Mouse (Mus musculus) MEL (cell line): Measurements from ENCODE around the gene Farp2. TPM values are rescaled to one million over a fixed set of nuclear protein-coding genes. Genes with fewer than 3 reads are reported as not detected.

Source experiments
- DNase-seq: peaks from one replicate; pipeline ENCODE4 v3.0.0; 2011; ENCODE audit warnings: low read depth, low spot score
- H3K27ac ChIP-seq: 2 replicates; pipeline ENCODE4 v1.5.1; 2012; ENCODE audit warnings: low read depth, mild to moderate bottlenecking, control low read depth, low read length, moderate library complexity; ENCODE audit not compliant: control insufficient read depth
- H3K27me3 ChIP-seq, 2 experiments: fragments of 150-350 bp in 1 of 2; sonication (generic) in 1 of 2; 2 replicates each; pipeline ENCODE4 v1.6.1; 2012; ENCODE audit warnings: low read length in 2 of 2, mild to moderate bottlenecking in 2 of 2, improper control_type of control experiment in 1 of 2, moderate library complexity in 1 of 2; ENCODE audit not compliant: insufficient read depth in 2 of 2, control insufficient read depth in 1 of 2
- H3K36me3 ChIP-seq, 2 experiments: 2 replicates each; pipeline ENCODE4 v1.6.1; 2012 to 2014; ENCODE audit warnings: low read length in 2 of 2, improper control_type of control experiment in 1 of 2, inconsistent platforms in 1 of 2, mild to moderate bottlenecking in 1 of 2; ENCODE audit not compliant: insufficient read depth in 2 of 2, control insufficient read depth in 1 of 2
- H3K4me1 ChIP-seq, 2 experiments: fragments of 150-350 bp in 1 of 2; sonication (generic) in 1 of 2; 2 replicates each; pipeline ENCODE4 v1.6.1; 2012; ENCODE audit warnings: low read length in 2 of 2, improper control_type of control experiment in 1 of 2, mild to moderate bottlenecking in 1 of 2; ENCODE audit not compliant: insufficient read depth in 2 of 2, control insufficient read depth in 1 of 2
- H3K4me3 ChIP-seq, 2 experiments: fragments of 150-350 bp in 1 of 2; sonication (generic) in 1 of 2; 2 replicates each; pipeline ENCODE4 v1.5.1; 2012; ENCODE audit warnings: low read depth in 2 of 2, low read length in 2 of 2, mild to moderate bottlenecking in 2 of 2, moderate library complexity in 2 of 2, control low read depth in 1 of 2, improper control_type of control experiment in 1 of 2; ENCODE audit not compliant: control insufficient read depth in 1 of 2, insufficient read depth in 1 of 2
- H3K79me2 ChIP-seq: 2 replicates; pipeline ENCODE4 v1.6.1; 2012; ENCODE audit warnings: mild to moderate bottlenecking, low read length, moderate library complexity; ENCODE audit not compliant: control insufficient read depth, poor library complexity, insufficient read depth
- H3K9ac ChIP-seq: 2 replicates; pipeline ENCODE4 v1.6.1; 2012; ENCODE audit warnings: low read depth, mild to moderate bottlenecking, control low read depth, low read length, moderate library complexity; ENCODE audit not compliant: control insufficient read depth, poor library complexity, severe bottlenecking
- H3K9me3 ChIP-seq: fragments of 150-350 bp; sonication (generic); replicated peaks from 2 replicates; pipeline ENCODE4 v1.6.1; 2012; ENCODE audit warnings: mild to moderate bottlenecking, low read length, improper control_type of control experiment, moderate library complexity; ENCODE audit not compliant: insufficient read depth
- CHD1 ChIP-seq: IDR thresholded peaks from 2 replicates; pipeline ENCODE4 v1.6.1; 2012; ENCODE audit warnings: low read depth, mild to moderate bottlenecking, inconsistent platforms, low read length, improper control_type of control experiment
- CHD2 ChIP-seq: IDR thresholded peaks from 2 replicates; pipeline ENCODE4 v1.6.1; 2011; ENCODE audit warnings: low read length, improper control_type of control experiment
- CTCF ChIP-seq, 3 experiments: IDR thresholded peaks in 2 of 3; conservative IDR thresholded peaks in 1 of 3; 2 replicates each; pipeline ENCODE4 v1.5.1; 2011 to 2012; ENCODE audit warnings: low read length in 3 of 3, low read depth in 2 of 3, mild to moderate bottlenecking in 2 of 3, improper control_type of control experiment in 1 of 3, inconsistent platforms in 1 of 3, mixed read lengths in 1 of 3, moderate library complexity in 1 of 3; ENCODE audit not compliant: control insufficient read depth in 1 of 3, insufficient read depth in 1 of 3, poor library complexity in 1 of 3, severe bottlenecking in 1 of 3
- E2F4 ChIP-seq: IDR thresholded peaks from 2 replicates; pipeline ENCODE4 v1.6.1; 2011; ENCODE audit warnings: low read depth, low read length, improper control_type of control experiment, borderline replicate concordance
- ELF1 ChIP-seq: IDR thresholded peaks from 2 replicates; pipeline ENCODE4 v1.6.1; 2014; ENCODE audit warnings: low read depth, mild to moderate bottlenecking, inconsistent platforms, low read length, improper control_type of control experiment, moderate library complexity
- EP300 ChIP-seq, 2 experiments: IDR thresholded peaks; 2 replicates each; pipeline ENCODE4 v1.6.1; 2011; ENCODE audit warnings: improper control_type of control experiment in 2 of 2, low read length in 2 of 2, low read depth in 1 of 2, mild to moderate bottlenecking in 1 of 2
- HCFC1 ChIP-seq: IDR thresholded peaks from 2 replicates; pipeline ENCODE4 v1.6.1; 2012; ENCODE audit warnings: low read depth, mild to moderate bottlenecking, inconsistent platforms, low read length, improper control_type of control experiment, moderate library complexity
- JUND ChIP-seq: IDR thresholded peaks from 2 replicates; pipeline ENCODE4 v1.6.1; 2011; ENCODE audit warnings: low read depth, mild to moderate bottlenecking, improper control_type of control experiment, low read length
- KAT2A ChIP-seq: conservative IDR thresholded peaks from 2 replicates; pipeline ENCODE4 v1.6.1; 2012; ENCODE audit warnings: low read depth, low read length, improper control_type of control experiment, inconsistent platforms
- MAFK ChIP-seq: IDR thresholded peaks from 2 replicates; pipeline ENCODE4 v1.6.1; 2011; ENCODE audit warnings: low read depth, mild to moderate bottlenecking, low read length, improper control_type of control experiment, borderline replicate concordance
- MAX ChIP-seq: IDR thresholded peaks from 2 replicates; pipeline ENCODE4 v1.6.1; 2011; ENCODE audit warnings: low read length, improper control_type of control experiment
- MYB ChIP-seq: IDR thresholded peaks from 2 replicates; pipeline ENCODE4 v1.6.1; 2011; ENCODE audit warnings: mild to moderate bottlenecking, low read depth, low read length, improper control_type of control experiment
- MYC ChIP-seq: IDR thresholded peaks from 2 replicates; pipeline ENCODE4 v1.6.1; 2011; ENCODE audit warnings: low read depth, mild to moderate bottlenecking, low read length, improper control_type of control experiment, moderate library complexity
- NELFE ChIP-seq: IDR thresholded peaks from 2 replicates; pipeline ENCODE4 v1.6.1; 2011; ENCODE audit warnings: low read depth, low read length, improper control_type of control experiment
- NRF1 ChIP-seq: IDR thresholded peaks from 2 replicates; pipeline ENCODE4 v1.6.1; 2014; ENCODE audit warnings: low read depth, mild to moderate bottlenecking, inconsistent platforms, low read length, improper control_type of control experiment, moderate library complexity; ENCODE audit not compliant: poor library complexity, insufficient read depth, severe bottlenecking
- POLR2A ChIP-seq, 2 experiments: IDR thresholded peaks; 2 replicates each; pipeline ENCODE4 v1.6.1; 2011 to 2012; ENCODE audit warnings: low read length in 2 of 2, mild to moderate bottlenecking in 2 of 2, control low read depth in 1 of 2, improper control_type of control experiment in 1 of 2, low read depth in 1 of 2, moderate library complexity in 1 of 2; ENCODE audit not compliant: control insufficient read depth in 1 of 2, insufficient read depth in 1 of 2, poor library complexity in 1 of 2
- POLR2AphosphoS2 ChIP-seq: IDR thresholded peaks from 2 replicates; pipeline ENCODE4 v1.6.1; 2011; ENCODE audit warnings: low read length, improper control_type of control experiment
- POLR2AphosphoS5 ChIP-seq: IDR thresholded peaks from 2 replicates; pipeline ENCODE4 v1.6.1; 2012; ENCODE audit warnings: low read depth, borderline replicate concordance, mild to moderate bottlenecking, inconsistent platforms, low read length, moderate library complexity, mixed read lengths
- RAD21 ChIP-seq: IDR thresholded peaks from 2 replicates; pipeline ENCODE4 v1.6.1; 2011; ENCODE audit warnings: mild to moderate bottlenecking, low read depth, low read length, improper control_type of control experiment
- RCOR1 ChIP-seq: IDR thresholded peaks from 2 replicates; pipeline ENCODE4 v1.6.1; 2012; ENCODE audit warnings: low read depth, mild to moderate bottlenecking, inconsistent platforms, low read length, improper control_type of control experiment
- SIN3A ChIP-seq: IDR thresholded peaks from 2 replicates; pipeline ENCODE4 v1.6.1; 2012; ENCODE audit warnings: low read length, improper control_type of control experiment, inconsistent platforms
- SMC3 ChIP-seq: IDR thresholded peaks from 2 replicates; pipeline ENCODE4 v1.6.1; 2011; ENCODE audit warnings: low read depth, low read length, improper control_type of control experiment
- TAL1 ChIP-seq: IDR thresholded peaks from 2 replicates; pipeline ENCODE4 v1.6.1; 2012; ENCODE audit warnings: mild to moderate bottlenecking, inconsistent platforms, low read length, moderate library complexity, mixed read lengths
- TBP ChIP-seq: IDR thresholded peaks from 2 replicates; pipeline ENCODE4 v1.8.0; 2011; ENCODE audit warnings: low read depth, low read length, improper control_type of control experiment
- USF2 ChIP-seq, 2 experiments: IDR thresholded peaks; 2 replicates each; pipeline ENCODE4 v1.6.1; 2011 to 2012; ENCODE audit warnings: improper control_type of control experiment in 2 of 2, low read length in 2 of 2, borderline replicate concordance in 1 of 2, inconsistent platforms in 1 of 2, low read depth in 1 of 2, mild to moderate bottlenecking in 1 of 2; ENCODE audit not compliant: insufficient read depth in 1 of 2
- ZC3H11A ChIP-seq: IDR thresholded peaks from 2 replicates; pipeline ENCODE4 v1.6.1; 2012; ENCODE audit warnings: low read depth, mild to moderate bottlenecking, inconsistent platforms, low read length, improper control_type of control experiment
- ZMIZ1 ChIP-seq: IDR thresholded peaks from 2 replicates; pipeline ENCODE4 v1.6.1; 2012; ENCODE audit warnings: low read depth, mild to moderate bottlenecking, inconsistent platforms, low read length, improper control_type of control experiment, moderate library complexity
- polyA plus RNA-seq, 2 experiments: library from polyadenylated mRNA; stranded (reverse) in 1 of 2; unstranded in 1 of 2; fragments of >175 nt in 1 of 2; fragments of >200 nt in 1 of 2; gene quantifications; 2 replicates each; pipeline versions ENCODE4 v1.2.1 to v1.2.4; 2012; ENCODE audit warnings: low replicate concordance in 2 of 2, low read depth in 1 of 2; ENCODE audit not compliant: insufficient read length in 2 of 2, insufficient read depth in 1 of 2, missing spikeins in 1 of 2
- total RNA-seq: library from RNA; depleted of rRNA; stranded (reverse); fragments of 300-350 nt; gene quantifications from 2 replicates; pipeline ENCODE4 v1.2.3, GENCODE M21; 2012

Farp2 gene
- total and polyA plus RNA-seq, 3 experiments = 9.7 to 12.0 TPM; not detected in 1

- 0 out of 4 replicates have a peak, but pooled peaks of 1 of the 2 experiments have one; percentile 18 for TF ChIP-seq USF2 (IDR thresholded peaks at IDR 0.05; ENCODE audit: borderline replicate concordance in 1 of 2, insufficient read depth in 1 of 2, low read depth in 1 of 2, low read length in 2 of 2)
- 0 out of 2 replicates have a peak, but pooled peaks have one; percentile 33 for TF ChIP-seq ZMIZ1
- peak; percentile 99 for TF ChIP-seq TBP
- peak; percentile 98 for TF ChIP-seq MAFK
- no peak for TF ChIP-seq JUND
- no peak for TF ChIP-seq NRF1
- no peak for TF ChIP-seq POLR2AphosphoS5
- TF ChIP-seq TAL1 = peak; percentile 37
- peak; percentile 90 for TF ChIP-seq POLR2AphosphoS2
- no peak; the same call in 1 of the 2 replicates for TF ChIP-seq CHD2
- TF ChIP-seq EP300 (IDR thresholded peaks at IDR 0.05; ENCODE audit: low read depth in 1 of 2, low read length in 2 of 2) = peak; percentile 90 to 98
- TF ChIP-seq ZC3H11A = no peak
- TF ChIP-seq CTCF (IDR thresholded peaks at IDR 0.05 in 2 of 3, conservative IDR thresholded peaks at IDR 0.05 in 1 of 3; ENCODE audit: control insufficient read depth in 1 of 3, insufficient read depth in 1 of 3, low read depth in 2 of 3, low read length in 3 of 3, poor library complexity in 1 of 3, severe bottlenecking in 1 of 3) = no peak
- peak; percentile 94 for TF ChIP-seq MYB
- peak; percentile 81; the same call in 1 of the 2 replicates for TF ChIP-seq MYC
Measured at GRCm38 (mm10) chr1:93567717-93568497, 56.0 kb downstream of the Farp2 start (continued).

- H3K4me1 ChIP-seq = no peaks in the 10 kb centered on the region
- no peak for DNase-seq
- H3K36me3 ChIP-seq = no peaks in the 10 kb centered on the region; a peak in 1 of 4 replicates
- TF ChIP-seq SMC3 = no peak
- TF ChIP-seq RAD21 = no peak
- no peak for TF ChIP-seq TBP
- no peak for TF ChIP-seq SIN3A
- no peak for TF ChIP-seq E2F4
- no peak for TF ChIP-seq ELF1
- no peak for TF ChIP-seq HCFC1
- TF ChIP-seq CTCF (IDR thresholded peaks at IDR 0.05 in 2 of 3, conservative IDR thresholded peaks at IDR 0.05 in 1 of 3; ENCODE audit: control insufficient read depth in 1 of 3, insufficient read depth in 1 of 3, low read depth in 2 of 3, low read length in 3 of 3, poor library complexity in 1 of 3, severe bottlenecking in 1 of 3) = no peak
- no peak for TF ChIP-seq POLR2AphosphoS5
- TF ChIP-seq USF2 (IDR thresholded peaks at IDR 0.05; ENCODE audit: borderline replicate concordance in 1 of 2, insufficient read depth in 1 of 2, low read depth in 1 of 2, low read length in 2 of 2) = no peak
- TF ChIP-seq ZC3H11A = no peak
- no peak for TF ChIP-seq NELFE
- no peak for TF ChIP-seq MAX
- no peak for TF ChIP-seq KAT2A
- TF ChIP-seq RCOR1 = no peak
- no peak for TF ChIP-seq POLR2AphosphoS2
- no peak for TF ChIP-seq POLR2A (IDR thresholded peaks at IDR 0.05; ENCODE audit: control insufficient read depth in 1 of 2, insufficient read depth in 1 of 2, low read depth in 1 of 2, low read length in 2 of 2, poor library complexity in 1 of 2)
- no peak for TF ChIP-seq EP300 (IDR thresholded peaks at IDR 0.05; ENCODE audit: low read depth in 1 of 2, low read length in 2 of 2)
- no peak for TF ChIP-seq CHD1
- TF ChIP-seq ZMIZ1 = no peak
- H3K9me3 ChIP-seq = no peaks in the 10 kb centered on the region
- no peak overlapping the region for H3K27ac ChIP-seq
- no peaks in the 10 kb centered on the region for H3K27me3 ChIP-seq
- H3K9ac ChIP-seq = no peak overlapping the region
- no peak overlapping the region for H3K4me3 ChIP-seq
- H3K79me2 ChIP-seq = no peaks in the 10 kb centered on the region
Measured at GRCm38 (mm10) chr1:93577066-93577465, 65.2 kb downstream of the Farp2 start.
